Mouse (Mus musculus) embryonic facial prominence, embryonic 15.5 days (tissue): Measurements from ENCODE around the gene Sf3b2. TPM values are rescaled to one million over a fixed set of nuclear protein-coding genes. Genes with fewer than 3 reads are reported as not detected.
"Not testable (repeated sequence)": the region's sequence is repeated elsewhere in the genome, so short reads cannot be mapped to it uniquely, and the experiment has no call there.

Experiments used
- ATAC-seq: fragments of 200-750 bp; cut with Nextera tagmentation; 2 replicates; pipeline ENCODE4 v1.8.0; 2017; ENCODE audit warnings: low read depth, moderate TSS enrichment; ENCODE audit not compliant: insufficient number of reproducible peaks, low FRiP score, low TSS enrichment
- H3K27ac ChIP-seq: fragments of 300-500 bp; sonication (generic); replicated peaks from 2 replicates; pipeline ENCODE4 v1.5.1; 2015; ENCODE audit warnings: mild to moderate bottlenecking, inconsistent platforms
- H3K27me3 ChIP-seq: fragments of 300-500 bp; sonication (generic); 2 replicates; pipeline ENCODE4 v1.6.1; 2015; ENCODE audit warnings: inconsistent platforms
- H3K36me3 ChIP-seq: fragments of 300-500 bp; sonication (generic); 2 replicates; pipeline ENCODE4 v1.6.1; 2015; ENCODE audit warnings: mild to moderate bottlenecking, inconsistent platforms
- H3K4me1 ChIP-seq: fragments of 300-500 bp; sonication (generic); 2 replicates; pipeline ENCODE4 v1.6.1; 2015; ENCODE audit warnings: inconsistent platforms
- H3K4me2 ChIP-seq: fragments of 300-500 bp; sonication (generic); replicated peaks from 2 replicates; pipeline ENCODE4 v1.6.1; 2015; ENCODE audit warnings: mild to moderate bottlenecking, inconsistent platforms
- H3K4me3 ChIP-seq: fragments of 300-500 bp; sonication (generic); replicated peaks from 2 replicates; pipeline ENCODE4 v1.5.1; 2015; ENCODE audit warnings: mild to moderate bottlenecking, inconsistent platforms
- H3K9ac ChIP-seq: fragments of 300-500 bp; sonication (generic); 2 replicates; pipeline ENCODE4 v1.6.1; 2015; ENCODE audit warnings: inconsistent platforms
- H3K9me3 ChIP-seq: fragments of 300-500 bp; sonication (generic); replicated peaks from 2 replicates; pipeline ENCODE4 v1.6.1; 2016; ENCODE audit warnings: inconsistent platforms
- WGBS: fragments of 180-500 bp; shearing (Covaris S2); methylation state at CpG from one replicate; pipeline ENCODE4 v1.1.7; 2015; 5-methylcytosine and 5-hydroxymethylcytosine counted together
- polyA plus RNA-seq: library from polyadenylated mRNA; unstranded; fragments of >200 nt; fragmentation: Nextera tagmentation; extraction: Ambion mirVana; gene quantifications from 2 replicates; pipeline ENCODE4 v1.2.1, GENCODE M21; 2015

The Sf3b2 gene
- polyA plus RNA-seq, 1 experiment from 2014 or later = 338 TPM

- ATAC-seq = peak; percentile 94
- Histone ChIP-seq H3K27ac (peak within 1 kb of the TSS; percentile 94), H3K27me3 (no peaks in the 10 kb centered on the region), H3K4me2 (peak within 1 kb of the TSS; percentile 80), H3K4me3 (peak within 1 kb of the TSS; percentile 93), H3K4me1 (peaks cover 36% of the 10 kb centered on the region), H3K9ac (peak within 1 kb of the TSS; percentile 87), H3K9me3 (no peaks in the 10 kb centered on the region), H3K36me3 (peaks cover 40% of the 10 kb centered on the region)
- WGBS = under 1% methylated on average over 83 of the region's 97 CpGs
Observed at GRCm38 (mm10) chr19:5272801-5273733, 22.2 kb downstream of the Sf3b2 start, which contains the start of gene Pacs1. Pacs1 (minus strand) TSS chr19:5273119.

- peak; percentile 31; the same call in 1 of the 2 replicates for ATAC-seq
Observed at GRCm38 (mm10) chr19:5272326-5272795, 22.9 kb downstream of the Sf3b2 start.

GRCm38 (mm10) chr19:5271430-5271829, 23.8 kb downstream of the Sf3b2 start:
- H3K9ac ChIP-seq = no peak overlapping the region
- H3K9me3 ChIP-seq = no peaks in the 10 kb centered on the region
- no peak for ATAC-seq
- peaks cover 26% of the 10 kb centered on the region for H3K36me3 ChIP-seq
- peak overlapping the region; percentile 93 for H3K4me3 ChIP-seq
- no peak overlapping the region for H3K27ac ChIP-seq
- 22% methylated on average over 1 of the region's 1 CpGs for WGBS
- peak overlapping the region; percentile 80 for H3K4me2 ChIP-seq
- H3K4me1 ChIP-seq = peaks cover 36% of the 10 kb centered on the region
- no peaks in the 10 kb centered on the region for H3K27me3 ChIP-seq

More at GRCm38 (mm10) chr19:5272326-5272795, 22.9 kb downstream of the Sf3b2 start:
- Histone ChIP-seq H3K27ac (peak overlapping the region; percentile 94), H3K27me3 (no peaks in the 10 kb centered on the region), H3K4me1 (peaks cover 36% of the 10 kb centered on the region), H3K4me2 (peak overlapping the region; percentile 80), H3K36me3 (peaks cover 33% of the 10 kb centered on the region), H3K9ac (peak overlapping the region; percentile 87), H3K4me3 (peak overlapping the region; percentile 93), H3K9me3 (no peaks in the 10 kb centered on the region)
- WGBS = under 1% methylated on average over 28 of the region's 30 CpGs

- Histone ChIP-seq H3K9ac (no peak overlapping the region), H3K27ac (no peak overlapping the region), H3K4me3 (no peak overlapping the region), H3K9me3 (no peaks in the 10 kb centered on the region), H3K27me3 (no peaks in the 10 kb centered on the region), H3K4me1 (peaks cover 36% of the 10 kb centered on the region), H3K36me3 (peaks cover 6% of the 10 kb centered on the region), H3K4me2 (no peak overlapping the region)
- no peak for ATAC-seq
- WGBS = 82% methylated on average over 5 of the region's 5 CpGs
Observed at GRCm38 (mm10) chr19:5269392-5269791, 25.9 kb downstream of the Sf3b2 start.

- H3K9ac ChIP-seq = no peak overlapping the region
- no peak overlapping the region for H3K4me2 ChIP-seq
- 90% methylated on average over 3 of the region's 3 CpGs for WGBS
- H3K36me3 ChIP-seq = peaks cover under 1% of the 10 kb centered on the region; the same call in 1 of the 2 replicates
- H3K27ac ChIP-seq = no peak overlapping the region
- no peaks in the 10 kb centered on the region for H3K9me3 ChIP-seq
- no peak for ATAC-seq
- peaks cover 31% of the 10 kb centered on the region for H3K4me1 ChIP-seq
- H3K27me3 ChIP-seq = no peaks in the 10 kb centered on the region
- no peak overlapping the region for H3K4me3 ChIP-seq
Observed at GRCm38 (mm10) chr19:5268875-5269274, 26.4 kb downstream of the Sf3b2 start.

GRCm38 (mm10) chr19:5268017-5268416, 27.2 kb downstream of the Sf3b2 start:
- no peak overlapping the region for H3K4me2 ChIP-seq
- no peak overlapping the region for H3K27ac ChIP-seq
- peaks cover 25% of the 10 kb centered on the region for H3K4me1 ChIP-seq
- H3K27me3 ChIP-seq = no peaks in the 10 kb centered on the region
- no peak overlapping the region for H3K9ac ChIP-seq
- H3K36me3 ChIP-seq = no peaks in the 10 kb centered on the region
- H3K9me3 ChIP-seq = no peaks in the 10 kb centered on the region
- H3K4me3 ChIP-seq = no peak overlapping the region
- no peak for ATAC-seq

GRCm38 (mm10) chr19:5267015-5267414, 28.2 kb downstream of the Sf3b2 start:
- H3K27ac ChIP-seq = no peak overlapping the region
- no peaks in the 10 kb centered on the region for H3K36me3 ChIP-seq
- no peak overlapping the region for H3K9ac ChIP-seq
- H3K4me2 ChIP-seq = no peak overlapping the region
- H3K27me3 ChIP-seq = no peaks in the 10 kb centered on the region
- H3K4me1 ChIP-seq = peaks cover 23% of the 10 kb centered on the region
- ATAC-seq = no peak
- H3K9me3 ChIP-seq = no peaks in the 10 kb centered on the region
- WGBS = 94% methylated on average over 5 of the region's 5 CpGs
- no peak overlapping the region for H3K4me3 ChIP-seq

- H3K36me3 ChIP-seq = no peaks in the 10 kb centered on the region
- ATAC-seq = no peak
- H3K4me2 ChIP-seq = no peak overlapping the region
- H3K4me3 ChIP-seq = no peak overlapping the region
- no peaks in the 10 kb centered on the region for H3K4me1 ChIP-seq
- H3K9me3 ChIP-seq = no peaks in the 10 kb centered on the region
- H3K9ac ChIP-seq = no peak overlapping the region
- H3K27ac ChIP-seq = peak overlapping the region; percentile 65
- 34% methylated on average over 3 of the region's 3 CpGs for WGBS
- H3K27me3 ChIP-seq = no peaks in the 10 kb centered on the region
Observed at GRCm38 (mm10) chr19:5257140-5257539, 38.1 kb downstream of the Sf3b2 start.

GRCm38 (mm10) chr19:5236981-5237380, 58.3 kb downstream of the Sf3b2 start:
- not testable (repeated sequence) for ATAC-seq, H3K27me3 ChIP-seq, H3K4me3 ChIP-seq, H3K36me3 ChIP-seq, H3K4me1 ChIP-seq, H3K9me3 ChIP-seq, H3K4me2 ChIP-seq, H3K27ac ChIP-seq, H3K9ac ChIP-seq
- WGBS = 96% methylated on average over 1 of the region's 1 CpGs

GRCm38 (mm10) chr19:5232696-5233095, 62.6 kb downstream of the Sf3b2 start:
- Histone ChIP-seq H3K36me3 (no peaks in the 10 kb centered on the region), H3K4me2 (no peak overlapping the region), H3K9ac (no peak overlapping the region), H3K4me1 (no peaks in the 10 kb centered on the region), H3K27ac (no peak overlapping the region), H3K4me3 (no peak overlapping the region), H3K27me3 (no peaks in the 10 kb centered on the region), H3K9me3 (no peaks in the 10 kb centered on the region)
- no peak for ATAC-seq
- 87% methylated on average over 4 of the region's 4 CpGs for WGBS

GRCm38 (mm10) chr19:5230110-5230509, 65.1 kb downstream of the Sf3b2 start:
- Histone ChIP-seq H3K27me3 (no peaks in the 10 kb centered on the region), H3K4me2 (no peak overlapping the region), H3K4me3 (no peak overlapping the region), H3K36me3 (no peaks in the 10 kb centered on the region), H3K4me1 (no peaks in the 10 kb centered on the region), H3K9ac (no peak overlapping the region), H3K9me3 (no peaks in the 10 kb centered on the region), H3K27ac (no peak overlapping the region)
- no peak for ATAC-seq
- WGBS = 84% methylated on average over 2 of the region's 2 CpGs
